Mouse (Mus musculus): ENCODE data around the gene Lgi2.

- TF ChIP-seq POLR2A (IDR thresholded peaks at IDR 0.05; ENCODE audit: borderline replicate concordance, low read depth, low read length) (no peak), CTCF (IDR thresholded peaks at IDR 0.05; ENCODE audit: low read depth, low read length) (no peak)
Observed at GRCm38 (mm10) chr5:52543770-52544169, 22.5 kb downstream of the Lgi2 start.
